In the genomic region with DNA sequence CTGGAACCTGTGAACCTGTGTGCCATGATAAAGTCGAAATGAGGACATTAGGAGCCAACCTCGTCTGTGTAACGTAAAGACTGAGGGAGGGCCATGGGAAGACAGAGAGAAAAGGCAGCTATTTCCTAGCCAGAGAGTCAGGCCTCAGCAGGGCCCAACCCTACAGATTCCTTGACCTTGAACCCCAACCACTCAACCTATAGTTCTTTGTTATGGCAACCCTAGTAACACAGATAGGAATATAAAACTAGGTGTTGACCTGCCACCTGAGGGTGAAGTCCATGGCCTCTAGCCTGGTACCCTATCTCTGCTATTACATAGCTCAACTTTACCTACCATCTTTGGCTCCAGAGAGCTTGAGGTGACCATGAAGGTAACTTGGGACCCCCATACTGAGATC, we compare ENCODE assay signal across 21 mouse cellular contexts.
DNase-seq lines count a peak whose midpoint lies in the region; ATAC-seq and TF ChIP-seq lines count a peak whose summit lies in the region.
"Had no signal": no experiment of that assay in that cellular context is flagged by ENCODE, and none has a peak within 500 bp of the region (broad histone marks: within the 10 kb centered on the region; RNA-seq: fewer than 3 reads in every experiment).

No protein-coding gene starts in this region.

- H3K27ac ChIP-seq in intestine, embryonic 16.5 days (ENCODE audit: low read length) = no peak overlapping the region
- H3K27ac ChIP-seq in intestine, embryonic 15.5 days = no peak overlapping the region
- H3K27ac ChIP-seq in intestine, postnatal 0 days (ENCODE audit: low read depth, low read length) = no peak overlapping the region
- H3K27ac ChIP-seq in small intestine, adult 2 months (ENCODE audit: insufficient read depth, low read depth, low read length) = peak overlapping the region; percentile 14; the same call in 1 of the 2 replicates

- H3K36me3 ChIP-seq in intestine, embryonic 16.5 days (ENCODE audit: control insufficient read depth, insufficient read depth, low read length) = peaks cover 15% of the 10 kb centered on the region
- peaks cover 12% of the 10 kb centered on the region for H3K36me3 ChIP-seq in intestine, embryonic 15.5 days
- peaks cover 56% of the 10 kb centered on the region for H3K36me3 ChIP-seq in intestine, postnatal 0 days (ENCODE audit: control insufficient read depth, insufficient read depth)
- H3K36me3 ChIP-seq in small intestine, adult 2 months (ENCODE audit: control insufficient read depth, insufficient read depth, low read length) = peaks cover 17% of the 10 kb centered on the region
- H3K36me3 ChIP-seq: G1E had no signal

- no peak overlapping the region for H3K4me3 ChIP-seq in intestine, embryonic 16.5 days (ENCODE audit: low read length)
- H3K4me3 ChIP-seq in intestine, embryonic 15.5 days (replicated peaks) = no peak overlapping the region
- no peak overlapping the region for H3K4me3 ChIP-seq in intestine, postnatal 0 days (ENCODE audit: low read depth, low read length)
- H3K4me3 ChIP-seq in small intestine, adult 2 months (ENCODE audit: low read depth, low read length) = no peak overlapping the region

- H3K4me1 ChIP-seq in intestine, embryonic 16.5 days (ENCODE audit: control insufficient read depth, insufficient read depth, low read length) = peaks cover 8% of the 10 kb centered on the region
- no peaks in the 10 kb centered on the region for H3K4me1 ChIP-seq in intestine, embryonic 15.5 days (replicated peaks)
- peaks cover 2% of the 10 kb centered on the region; the same call in 1 of the 2 replicates for H3K4me1 ChIP-seq in intestine, postnatal 0 days (replicated peaks; ENCODE audit: control insufficient read depth, insufficient read depth, low read length)
- peaks cover 11% of the 10 kb centered on the region; the same call in 1 of the 2 replicates for H3K4me1 ChIP-seq in small intestine, adult 2 months (ENCODE audit: control insufficient read depth, insufficient read depth, insufficient read length, low read length)

- H3K4me2 ChIP-seq in intestine, embryonic 16.5 days (ENCODE audit: low read depth, low read length) = no peak overlapping the region
- H3K4me2 ChIP-seq in intestine, embryonic 15.5 days (replicated peaks) = no peak overlapping the region
- H3K4me2 ChIP-seq in intestine, postnatal 0 days (replicated peaks; ENCODE audit: low read depth) = no peak overlapping the region

- no peaks in the 10 kb centered on the region for H3K9me3 ChIP-seq in intestine, embryonic 16.5 days (ENCODE audit: control insufficient read depth, low read length)
- no peaks in the 10 kb centered on the region for H3K9me3 ChIP-seq in intestine, embryonic 15.5 days
- H3K9me3 ChIP-seq in intestine, postnatal 0 days (ENCODE audit: control insufficient read depth) = no peaks in the 10 kb centered on the region
- H3K9me3 ChIP-seq: G1E had no signal

- H3K9ac ChIP-seq in intestine, embryonic 16.5 days (ENCODE audit: low read depth, low read length) = no peak overlapping the region
- no peak overlapping the region for H3K9ac ChIP-seq in intestine, embryonic 15.5 days
- no peak overlapping the region for H3K9ac ChIP-seq in intestine, postnatal 0 days (ENCODE audit: low read depth, low read length)

- no peak for TF ChIP-seq CTCF in intestine, postnatal 0 days (IDR thresholded peaks at IDR 0.05; ENCODE audit: low read depth)
- TF ChIP-seq CTCF in small intestine, adult 2 months (IDR thresholded peaks at IDR 0.05; ENCODE audit: extremely low read depth, insufficient read length, insufficient replicate concordance, low read depth, low read length) = no peak

- no peak for TF ChIP-seq POLR2A in small intestine, adult 2 months (IDR thresholded peaks at IDR 0.05; ENCODE audit: low read depth, low read length)

- no peaks in the 10 kb centered on the region for H3K27me3 ChIP-seq in intestine, embryonic 16.5 days (replicated peaks; ENCODE audit: control insufficient read depth, insufficient read depth, low read length)
- no peaks in the 10 kb centered on the region for H3K27me3 ChIP-seq in intestine, embryonic 15.5 days (replicated peaks)
- no peaks in the 10 kb centered on the region for H3K27me3 ChIP-seq in intestine, postnatal 0 days (replicated peaks; ENCODE audit: control insufficient read depth, insufficient read depth, low read length)
- H3K27me3 ChIP-seq in small intestine, adult 2 months (ENCODE audit: control insufficient read depth, insufficient read depth, low read length) = no peaks in the 10 kb centered on the region
- H3K27me3 ChIP-seq: CH12.LX, Patski had no signal

- ATAC-seq in intestine, embryonic 16.5 days = peak; percentile 66
- ATAC-seq in intestine, embryonic 15.5 days = no peak; the same call in 1 of the 2 replicates
- peak; percentile 83 for ATAC-seq in intestine, postnatal 0 days
- ATAC-seq in megakaryocyte progenitor cell, adult 5-6 weeks (replicated peaks; ENCODE audit: poor library complexity) = no peak
- ATAC-seq: activated CD4-positive, CD25-positive, alpha-beta regulatory T cell, adult 4 months; CD4-positive, CD25-positive, alpha-beta regulatory T cell, adult 4 months; Patski had no signal

- 81% methylated on average over 3 of the region's 3 CpGs for WGBS in intestine, embryonic 16.5 days
- WGBS in intestine, embryonic 15.5 days = 87% methylated on average over 3 of the region's 3 CpGs
- 85% methylated on average over 3 of the region's 3 CpGs for WGBS in intestine, postnatal 0 days
- 73% methylated on average over 3 of the region's 3 CpGs for WGBS in small intestine, adult 2 months

- no peak for DNase-seq in natural killer cell, adult 2 months (ENCODE audit: low spot score in 2 of 2)
- DNase-seq: adrenal gland, adult 2 months; adrenal gland, adult 8-10 months; adrenal gland, postnatal 10 days; adrenal gland, postnatal 14 days; adrenal gland, postnatal 25 days; adrenal gland, postnatal 36 days; B cell, adult 2 months; cerebellum, adult 11 months; cerebellum, adult 11-12 months; cerebellum, adult 18-20 months had no signal

Comparison
In these comparisons a context has a peak if more than half of its experiments do, and no peak if none do; other contexts are left out.
1. ATAC-seq: peak in intestine, embryonic 16.5 days (single experiment) and intestine, postnatal 0 days (single experiment); none in intestine, embryonic 15.5 days (single experiment) and megakaryocyte progenitor cell, adult 5-6 weeks (single experiment).